Mouse (Mus musculus) heart, adult 2 months (tissue): Measurements from ENCODE around the gene Cd81.
A peak's percentile ranks its signal among the peaks of the same experiment; 100 is the strongest.

Source experiments
- CTCF ChIP-seq: fragments of 200-600 bp; IDR thresholded peaks from 2 replicates; pipeline ENCODE4 v1.8.1; 2022; ENCODE audit warnings: antibody characterized with exemption, mild to moderate bottlenecking, moderate library complexity
- EP300 ChIP-seq: fragments of 200-500 bp; IDR thresholded peaks from 2 replicates; pipeline ENCODE4 v1.6.1; 2011; ENCODE audit warnings: low read depth, low read length, control low read depth; ENCODE audit not compliant: insufficient read depth
- POLR2A ChIP-seq: fragments of 200-500 bp; IDR thresholded peaks from 2 replicates; pipeline ENCODE4 v1.6.1; 2011; ENCODE audit warnings: mild to moderate bottlenecking, low read depth, low read length, control low read depth; ENCODE audit not compliant: insufficient read depth

- TF ChIP-seq CTCF (peak; percentile 76), POLR2A (no peak), EP300 (no peak)
These were observed 20.5 kb downstream of the Cd81 start for GRCm38 (mm10) chr7:143073086-143073485.
